Mouse (Mus musculus) liver, embryonic 14.5 days (tissue): ENCODE measurements around the gene Maml3.

Experiments
- CTCF ChIP-seq: IDR thresholded peaks from 2 replicates; pipeline ENCODE4 v1.5.1; 2016; ENCODE audit warnings: antibody characterized with exemption, low read depth, control low read depth
- EP300 ChIP-seq: IDR thresholded peaks from 2 replicates; pipeline ENCODE4 v1.6.1; 2016; ENCODE audit warnings: antibody characterized with exemption, low read depth

DNA sequence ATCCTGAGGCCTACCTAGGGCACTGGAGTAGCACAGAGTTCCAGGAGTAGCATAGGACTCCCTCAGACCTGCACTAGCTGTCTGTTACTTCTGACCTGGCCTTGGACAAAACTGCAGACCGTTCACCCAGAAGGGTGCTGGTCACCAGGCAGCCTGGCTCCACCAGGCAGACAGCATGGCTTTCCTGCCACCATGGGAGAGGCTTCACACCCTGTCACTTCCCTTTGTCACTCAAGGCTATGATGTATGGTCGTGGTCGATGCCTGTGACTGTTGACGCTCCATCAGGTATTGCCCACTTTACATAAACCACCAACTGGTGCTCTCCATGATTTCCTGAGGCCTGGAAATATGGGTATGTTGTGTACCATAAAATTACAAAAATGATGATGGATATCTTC is 214.7 kb downstream of the Maml3 start:
- TF ChIP-seq EP300 = no peak
- no peak for TF ChIP-seq CTCF
